Comparison of ENCODE assay signal across 33 mouse cellular contexts in genomic region chr13:94820516-94820915, GRCm38 (mm10). TPM values are rescaled to one million over a fixed set of nuclear protein-coding genes. Genes with fewer than 3 reads are reported as not detected.
A peak's percentile ranks its signal among the peaks of the same experiment; 100 is the strongest.
DNase-seq lines count a peak whose midpoint lies in the region; ATAC-seq and TF ChIP-seq lines count a peak whose summit lies in the region.
"Had no signal": no experiment of that assay in that cellular context is flagged by ENCODE, and none has a peak within 500 bp of the region (broad histone marks: within the 10 kb centered on the region; RNA-seq: fewer than 3 reads in every experiment).

No protein-coding gene starts in this region.

- TF ChIP-seq CTCF in liver, adult 2 months (IDR thresholded peaks at IDR 0.05; ENCODE audit: low read depth, low read length), result no peak
- no peak for TF ChIP-seq CTCF in liver, postnatal 0 days (IDR thresholded peaks at IDR 0.05; ENCODE audit: low read depth)

- peaks cover 5% of the 10 kb centered on the region; the same call in 1 of the 2 replicates for H3K4me1 ChIP-seq in liver, adult 2 months (ENCODE audit: control insufficient read depth, insufficient read depth, low read length)
- H3K4me1 ChIP-seq in liver, embryonic 12.5 days, result peaks cover 4% of the 10 kb centered on the region; the same call in 1 of the 2 replicates
- H3K4me1 ChIP-seq in intestine, embryonic 16.5 days (ENCODE audit: control insufficient read depth, insufficient read depth, low read length), result peaks cover 12% of the 10 kb centered on the region; the same call in 1 of the 2 replicates
- no peaks in the 10 kb centered on the region for H3K4me1 ChIP-seq in liver, postnatal 0 days (ENCODE audit: insufficient read depth)

- no peak overlapping the region for H3K4me2 ChIP-seq in liver, embryonic 12.5 days
- no peak overlapping the region for H3K4me2 ChIP-seq in intestine, embryonic 16.5 days (ENCODE audit: low read depth, low read length)
- no peak overlapping the region for H3K4me2 ChIP-seq in liver, postnatal 0 days (ENCODE audit: low read depth, low read length)
- H3K4me2 ChIP-seq: forebrain, embryonic 13.5 days; heart, embryonic 11.5 days; hindbrain, embryonic 13.5 days; liver, embryonic 13.5 days; lung, embryonic 15.5 days; midbrain, embryonic 15.5 days had no signal

- peak overlapping the region; percentile 47; the same call in 1 of the 2 replicates for H3K27ac ChIP-seq in liver, adult 2 months (replicated peaks; ENCODE audit: insufficient read depth, low read depth, low read length)
- no peak overlapping the region for H3K27ac ChIP-seq in liver, embryonic 12.5 days
- H3K27ac ChIP-seq in intestine, embryonic 16.5 days (ENCODE audit: low read length), result peak overlapping the region; percentile 72
- H3K27ac ChIP-seq in liver, postnatal 0 days (ENCODE audit: low read depth), result peak overlapping the region; percentile 92
- H3K27ac ChIP-seq: forebrain, embryonic 13.5 days; hindbrain, embryonic 13.5 days; liver, embryonic 13.5 days; lung, embryonic 15.5 days; midbrain, embryonic 10.5 days; midbrain, embryonic 15.5 days had no signal

- DNase-seq in kidney, adult 11 months, result peak; percentile 33
- DNase-seq in kidney, postnatal 10 days, result no peak
- peak; percentile 91 for DNase-seq in liver, adult 2 months (ENCODE audit: extremely low read depth, low read depth, low spot score)
- no peak for DNase-seq in liver, postnatal 0 days
- no peak for DNase-seq in c-Kit-positive CD71-positive TER-119-positive erythroid progenitor cells, embryonic 14.5 days (ENCODE audit: low spot score)
- no peak for DNase-seq in ovary, postnatal 36 days (ENCODE audit: low spot score)
- DNase-seq: adrenal gland, adult 8-10 months; cerebellum, adult 8-10 months; cerebellum, postnatal 36 days; gastrocnemius, postnatal 25 days; heart, adult 18-20 months; heart, postnatal 4 days; layer of hippocampus, adult 9-11 months; liver, embryonic 13.5 days; thymus, postnatal 4 days had no signal

- no peaks in the 10 kb centered on the region for H3K27me3 ChIP-seq in liver, adult 2 months (ENCODE audit: control insufficient read depth, insufficient read depth, low read length)
- no peaks in the 10 kb centered on the region for H3K27me3 ChIP-seq in liver, embryonic 12.5 days (replicated peaks)
- no peaks in the 10 kb centered on the region for H3K27me3 ChIP-seq in intestine, embryonic 16.5 days (replicated peaks; ENCODE audit: control insufficient read depth, insufficient read depth, low read length)
- H3K27me3 ChIP-seq in liver, postnatal 0 days (ENCODE audit: insufficient read depth, low read length), result no peaks in the 10 kb centered on the region
- H3K27me3 ChIP-seq: forebrain, embryonic 13.5 days; hindbrain, embryonic 13.5 days; liver, embryonic 13.5 days; lung, embryonic 15.5 days; midbrain, embryonic 15.5 days had no signal

- WGBS in liver, adult 2 months, result 24% methylated on average over 3 of the region's 3 CpGs
- WGBS in liver, embryonic 12.5 days (ENCODE audit: insufficient replicate concordance), result 79% methylated on average over 3 of the region's 3 CpGs
- WGBS in intestine, embryonic 16.5 days, result 66% methylated on average over 3 of the region's 3 CpGs
- WGBS in liver, postnatal 0 days (ENCODE audit: insufficient replicate concordance), result 58% methylated on average over 3 of the region's 3 CpGs

- H3K9ac ChIP-seq in liver, adult 2 months (ENCODE audit: low read depth, low read length), result no peak overlapping the region
- H3K9ac ChIP-seq in liver, embryonic 12.5 days, result no peak overlapping the region
- no peak overlapping the region for H3K9ac ChIP-seq in intestine, embryonic 16.5 days (ENCODE audit: low read depth, low read length)
- no peak overlapping the region for H3K9ac ChIP-seq in liver, postnatal 0 days (replicated peaks)
- H3K9ac ChIP-seq: forebrain, embryonic 13.5 days; hindbrain, embryonic 13.5 days; liver, embryonic 13.5 days; lung, embryonic 15.5 days; midbrain, embryonic 15.5 days had no signal

- no peak overlapping the region for H3K4me3 ChIP-seq in liver, adult 2 months (ENCODE audit: insufficient read depth, low read depth, low read length)
- H3K4me3 ChIP-seq in liver, embryonic 12.5 days, result no peak overlapping the region
- H3K4me3 ChIP-seq in intestine, embryonic 16.5 days (ENCODE audit: low read length), result no peak overlapping the region
- H3K4me3 ChIP-seq in liver, postnatal 0 days (ENCODE audit: low read depth, low read length), result no peak overlapping the region
- H3K4me3 ChIP-seq: forebrain, embryonic 13.5 days; hindbrain, embryonic 13.5 days; liver, embryonic 13.5 days; lung, embryonic 15.5 days; midbrain, embryonic 10.5 days; midbrain, embryonic 15.5 days had no signal

- peaks cover 23% of the 10 kb centered on the region for H3K79me2 ChIP-seq in liver, adult 2 months (ENCODE audit: control insufficient read depth, insufficient read depth, low read length)

- no peaks in the 10 kb centered on the region for H3K9me3 ChIP-seq in liver, embryonic 12.5 days (replicated peaks)
- no peaks in the 10 kb centered on the region for H3K9me3 ChIP-seq in intestine, embryonic 16.5 days (ENCODE audit: control insufficient read depth, low read length)
- no peaks in the 10 kb centered on the region for H3K9me3 ChIP-seq in liver, postnatal 0 days (ENCODE audit: low read length)
- H3K9me3 ChIP-seq: forebrain, embryonic 13.5 days; hindbrain, embryonic 13.5 days; liver, embryonic 13.5 days; lung, embryonic 15.5 days; midbrain, embryonic 10.5 days; midbrain, embryonic 15.5 days had no signal

- no peaks in the 10 kb centered on the region for H3K36me3 ChIP-seq in liver, adult 2 months (ENCODE audit: control insufficient read depth, insufficient read depth, low read length)
- H3K36me3 ChIP-seq in liver, embryonic 12.5 days, result peaks cover 15% of the 10 kb centered on the region
- no peaks in the 10 kb centered on the region for H3K36me3 ChIP-seq in intestine, embryonic 16.5 days (ENCODE audit: control insufficient read depth, insufficient read depth, low read length)
- H3K36me3 ChIP-seq in liver, postnatal 0 days (replicated peaks; ENCODE audit: insufficient read depth, low read length), result no peaks in the 10 kb centered on the region; the same call in 1 of the 2 replicates
- H3K36me3 ChIP-seq: hindbrain, embryonic 13.5 days; lung, embryonic 15.5 days; midbrain, embryonic 15.5 days had no signal

- no peak for TF ChIP-seq POLR2A in liver, adult 2 months (IDR thresholded peaks at IDR 0.05; ENCODE audit: extremely low read depth, insufficient read depth, low read length)

- ATAC-seq in liver, embryonic 12.5 days, result no peak
- ATAC-seq in intestine, embryonic 16.5 days, result peak; percentile 92
- ATAC-seq in liver, postnatal 0 days, result peak; percentile 97
- ATAC-seq: forebrain, embryonic 13.5 days; midbrain, embryonic 15.5 days had no signal

- TF ChIP-seq EP300 in liver, postnatal 0 days (IDR thresholded peaks at IDR 0.05; ENCODE audit: low read depth), result peak; percentile 62; the same call in 1 of the 2 replicates

RNA-seq across cellular contexts. Expression of gene Tbca, which starts 31.8 kb away (rescaled TPM):
- 132 and 264 TPM in 2 replicates for total RNA-seq in liver, adult 2 months (2014; rRNA removed)
- 7.1 and 10.9 TPM in 2 replicates for polyA plus RNA-seq in liver, adult 2 months (2012; rRNA removed)
- polyA plus RNA-seq in liver, embryonic 12.5 days (2016; fragmentation: Nextera tagmentation; extraction: Ambion mirVana), result 127 and 129 TPM in 2 replicates
- polyA plus RNA-seq in intestine, embryonic 16.5 days (2015; fragmentation: Nextera tagmentation; extraction: Ambion mirVana), result 216 and 217 TPM in 2 replicates
- polyA plus RNA-seq in liver, postnatal 0 days (2015; fragmentation: Nextera tagmentation; extraction: Ambion mirVana), result 150 and 152 TPM in 2 replicates

RNA-seq across cellular contexts. Expression of gene Otp, which starts 54.9 kb away (rescaled TPM):
- not detected in 2 replicates for total RNA-seq in liver, adult 2 months (2014; rRNA removed)
- polyA plus RNA-seq in liver, adult 2 months (2012; rRNA removed), result not detected in 2 replicates
- polyA plus RNA-seq in liver, embryonic 12.5 days (2016; fragmentation: Nextera tagmentation; extraction: Ambion mirVana), result not detected in 2 replicates
- polyA plus RNA-seq in intestine, embryonic 16.5 days (2015; fragmentation: Nextera tagmentation; extraction: Ambion mirVana), result not detected in 2 replicates
- not detected in 2 replicates for polyA plus RNA-seq in liver, postnatal 0 days (2015; fragmentation: Nextera tagmentation; extraction: Ambion mirVana)
- total RNA-seq: adrenal gland, adult 8-10 months; adrenal gland, postnatal 4 days; G1E; gastrocnemius, adult 18-20 months; gastrocnemius, postnatal 25 days; heart, adult 18-20 months; heart, postnatal 4 days; megakaryocyte progenitor cell, adult 5-6 weeks; neutrophil, adult 5-6 weeks had no signal
- polyA plus RNA-seq: heart, embryonic 11.5 days; heart, postnatal 0 days; limb, embryonic 11.5 days; liver, embryonic 13.5 days; lung, embryonic 15.5 days; stomach, embryonic 14.5 days; testis, adult 2 months; thymus, postnatal 0 days had no signal

Comparison
In these comparisons a context has a peak if more than half of its experiments do, and no peak if none do; other contexts are left out.
1. DNase-seq: peak in kidney, adult 11 months (single experiment) and liver, adult 2 months (single experiment); none in kidney, postnatal 10 days (single experiment), liver, postnatal 0 days (single experiment), c-Kit-positive CD71-positive TER-119-positive erythroid progenitor cells, embryonic 14.5 days (single experiment) and ovary, postnatal 36 days (single experiment).
2. RNA of gene Tbca, which starts 31.8 kb away (polyA plus RNA-seq): 216 to 217 TPM in intestine, embryonic 16.5 days, 150 to 152 TPM in liver, postnatal 0 days and 127 to 129 TPM in liver, embryonic 12.5 days; 7.1 to 10.9 TPM in liver, adult 2 months; every median in the first group is over 10 times any median in the second.